Mouse (Mus musculus) lung, adult 2 months (tissue): ENCODE results near the gene Zfp385b. TPM values are rescaled to one million over a fixed set of nuclear protein-coding genes. Genes with fewer than 3 reads are reported as not detected.

Source experiments
- DNase-seq: peaks from one replicate; pipeline ENCODE4 v3.0.0; 2022
- H3K4me1 ChIP-seq: fragments of 200-500 bp; 2 replicates; pipeline ENCODE4 v1.6.1; 2011; ENCODE audit warnings: low read length; ENCODE audit not compliant: control insufficient read depth, insufficient read depth
- H3K4me3 ChIP-seq: fragments of 200-500 bp; replicated peaks from 2 replicates; pipeline ENCODE3; 2011; ENCODE audit warnings: low read depth, mild to moderate bottlenecking, control low read depth, low read length; ENCODE audit errors: extremely low read depth
- CTCF ChIP-seq: fragments of 200-500 bp; IDR thresholded peaks from 2 replicates; pipeline ENCODE4 v1.5.1; 2011; ENCODE audit warnings: mild to moderate bottlenecking, low read length, control low read depth; ENCODE audit not compliant: insufficient read depth
- POLR2A ChIP-seq: fragments of 200-500 bp; IDR thresholded peaks from 2 replicates; pipeline ENCODE4 v1.6.1; 2011; ENCODE audit warnings: low read depth, mild to moderate bottlenecking, control low read depth, low read length, borderline replicate concordance; ENCODE audit errors: extremely low read depth
- WGBS: fragments of 180-500 bp; shearing (Covaris S2); methylation state at CpG from one replicate; pipeline ENCODE4 v1.1.7; 2018; 5-methylcytosine and 5-hydroxymethylcytosine counted together
- polyA plus RNA-seq: library from polyadenylated mRNA; depleted of rRNA; stranded (reverse); fragments of >200 nt; gene quantifications from 2 replicates; pipeline ENCODE4 v1.2.3, GENCODE M21; 2012; rRNA removed

Zfp385b gene
- 5.2 and 5.6 TPM in 2 replicates for polyA plus RNA-seq

DNA sequence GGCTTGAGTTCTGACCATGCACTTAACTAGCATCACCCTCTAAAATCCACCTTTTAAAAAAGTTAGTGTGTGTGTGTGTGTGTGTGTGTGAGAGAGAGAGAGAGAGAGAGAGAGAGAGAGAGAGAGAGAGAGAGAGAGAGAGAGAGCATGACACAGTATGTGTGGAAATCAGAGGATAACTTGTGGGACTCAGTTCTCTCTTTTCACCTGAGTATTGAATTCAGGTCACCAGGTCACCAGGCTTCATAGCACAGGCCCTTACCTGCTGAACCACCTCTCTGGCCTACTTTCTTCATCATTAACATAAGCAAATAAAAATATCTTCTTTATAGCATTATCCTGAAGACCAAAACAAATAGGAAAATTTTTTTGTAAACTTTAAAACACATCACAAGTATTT is at the start of gene Zfp385b:
Gene Zfp385b, minus strand, starts transcription at position 101 of the 400 bp plus-strand sequence.
- H3K4me3 ChIP-seq = no peak within 1 kb of the TSS
- H3K4me1 ChIP-seq = no peaks in the 10 kb centered on the region
- no peak for TF ChIP-seq CTCF
- TF ChIP-seq POLR2A = no peak
- DNase-seq = no peak

DNA sequence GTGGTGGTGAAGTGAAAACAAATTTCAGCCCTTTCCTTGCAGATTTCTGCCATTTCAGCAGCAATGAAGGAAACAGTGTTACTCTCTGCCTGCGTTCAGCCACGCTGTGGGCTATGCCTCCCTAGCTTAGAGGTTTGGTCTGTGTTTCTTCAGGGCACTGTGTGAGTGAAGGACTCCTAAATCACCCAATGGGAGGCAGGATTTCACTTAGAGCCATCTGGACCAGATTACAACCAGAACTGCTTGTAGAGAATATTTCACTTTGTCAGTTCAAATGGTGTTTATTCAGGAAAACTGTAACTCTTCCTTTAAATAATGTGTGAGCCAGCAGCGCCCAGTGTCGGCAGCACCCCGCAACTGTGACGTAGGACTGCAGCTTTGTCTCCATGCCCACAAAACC is 44.5 kb upstream of the Zfp385b start:
- TF ChIP-seq CTCF = no peak
- Histone ChIP-seq H3K4me3 (no peak overlapping the region), H3K4me1 (no peaks in the 10 kb centered on the region)
- no peak for DNase-seq
- WGBS = 63% methylated on average over 6 of the region's 6 CpGs

DNA sequence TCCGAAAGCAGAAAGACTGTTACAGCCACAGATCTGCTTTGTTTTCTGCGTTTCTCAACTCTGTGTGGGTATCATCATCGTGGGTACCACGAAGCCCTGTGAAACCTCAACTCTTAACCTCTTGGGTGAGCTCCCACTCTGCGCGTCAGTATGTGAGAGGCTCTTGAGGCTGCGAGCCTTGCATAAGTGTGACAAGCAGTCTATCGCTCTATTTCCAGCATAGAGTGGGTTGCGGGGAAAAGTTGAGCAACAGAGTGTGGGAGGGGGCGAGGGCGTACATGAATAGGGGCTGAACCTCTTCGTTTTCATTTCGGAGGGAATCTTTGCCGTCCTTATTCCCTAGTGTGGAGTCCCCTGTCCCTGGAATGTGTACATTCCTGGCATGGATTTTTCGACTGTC is 44.1 kb upstream of the Zfp385b start:
- Histone ChIP-seq H3K4me1 (no peaks in the 10 kb centered on the region), H3K4me3 (peak overlapping the region; percentile 19)
- WGBS = 55% methylated on average over 15 of the region's 15 CpGs
- no peak for DNase-seq
- no peak for TF ChIP-seq CTCF
- TF ChIP-seq POLR2A = no peak

DNA sequence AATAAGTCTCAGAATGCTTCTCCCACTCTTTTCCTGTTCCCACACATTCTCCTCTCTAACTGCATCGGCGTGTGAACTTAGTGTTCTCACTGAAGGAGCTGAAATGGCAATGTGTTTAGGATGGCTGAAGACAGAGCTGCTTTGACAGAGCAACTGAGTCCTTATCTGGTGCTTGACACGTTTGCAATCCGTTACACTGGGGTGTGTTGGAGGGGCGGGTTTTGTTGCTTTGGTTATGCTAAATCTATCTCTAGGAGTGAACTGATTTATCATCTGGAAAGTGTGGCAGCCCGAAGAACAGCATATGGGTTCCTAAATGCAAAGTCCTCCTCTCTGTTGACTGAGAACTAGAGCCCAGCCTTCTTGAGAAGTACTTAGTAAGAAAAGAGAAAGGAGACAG is 22.0 kb upstream of the Zfp385b start:
- TF ChIP-seq POLR2A = no peak
- no peak for TF ChIP-seq CTCF
- no peak for DNase-seq

DNA sequence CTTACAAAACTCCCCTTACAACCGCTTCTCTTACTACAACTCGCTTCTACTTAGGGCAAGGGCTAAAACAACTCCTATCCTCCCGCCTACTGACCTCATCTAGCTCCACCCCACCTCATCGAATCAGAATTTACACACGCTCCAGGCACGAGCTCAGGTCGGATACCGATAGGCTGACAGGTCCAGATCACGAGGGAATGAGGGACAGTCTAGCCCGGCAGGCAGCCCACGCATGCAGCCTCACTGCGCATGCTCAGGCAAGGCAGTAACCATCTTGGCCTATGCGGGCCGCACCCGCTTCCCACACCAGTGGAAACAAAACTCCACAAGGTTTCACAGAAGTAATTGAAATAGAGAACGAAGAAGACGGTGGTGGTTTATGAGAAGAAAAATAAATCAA is 20.1 kb upstream of the Zfp385b start:
- TF ChIP-seq POLR2A (no peak), CTCF (no peak)
- Histone ChIP-seq H3K4me1 (no peaks in the 10 kb centered on the region), H3K4me3 (no peak overlapping the region)
- DNase-seq = no peak
- WGBS = 83% methylated on average over 17 of the region's 17 CpGs

More for the DNA sequence above, 22.0 kb upstream of the Zfp385b start:
- 21% methylated on average over 6 of the region's 6 CpGs for WGBS
- no peaks in the 10 kb centered on the region for H3K4me1 ChIP-seq
- H3K4me3 ChIP-seq = no peak overlapping the region

DNA sequence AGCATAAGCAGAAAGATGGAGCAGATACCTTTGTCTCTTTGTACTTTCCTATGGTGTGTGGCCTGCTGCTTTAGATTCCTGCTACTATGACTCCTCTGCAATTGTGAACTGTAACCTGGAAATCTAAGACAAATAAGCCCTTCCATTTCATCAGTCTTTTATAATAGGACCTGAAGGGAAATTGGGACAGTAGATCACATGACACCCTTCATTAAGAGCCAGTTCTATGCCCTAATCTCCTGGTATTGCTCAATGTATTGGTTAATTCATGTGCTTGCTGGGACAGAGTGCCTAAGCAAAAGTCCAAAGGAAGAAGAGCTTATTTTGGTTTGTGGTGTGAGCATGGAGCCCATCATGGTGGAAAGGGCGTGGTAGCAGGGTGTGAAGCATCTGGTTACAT is 19.2 kb upstream of the Zfp385b start:
- TF ChIP-seq POLR2A (no peak), CTCF (no peak)
- Histone ChIP-seq H3K4me1 (no peaks in the 10 kb centered on the region), H3K4me3 (no peak overlapping the region)
- 69% methylated on average over 1 of the region's 1 CpGs for WGBS
- no peak for DNase-seq

DNA sequence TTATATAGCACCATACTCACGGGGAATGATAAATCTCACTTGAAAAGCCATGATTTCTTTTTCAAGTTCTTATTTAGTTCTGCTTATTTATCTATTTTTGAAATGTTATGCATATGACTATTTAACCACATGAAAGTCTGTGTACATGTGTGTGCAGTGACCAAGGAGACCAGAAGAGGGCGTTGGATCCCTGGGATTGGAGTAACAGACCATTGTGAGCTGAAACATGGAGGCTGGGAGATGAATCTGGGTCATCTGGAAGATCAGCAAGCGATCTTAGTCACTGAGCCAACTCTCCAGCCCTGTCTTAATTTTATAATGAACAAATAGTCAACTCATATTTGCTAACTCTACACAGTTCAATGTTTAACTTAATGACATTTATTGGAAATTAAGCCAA is 16.3 kb upstream of the Zfp385b start:
- WGBS = 58% methylated on average over 3 of the region's 3 CpGs
- Histone ChIP-seq H3K4me1 (no peaks in the 10 kb centered on the region), H3K4me3 (no peak overlapping the region)
- TF ChIP-seq CTCF (no peak), POLR2A (no peak)
- DNase-seq = no peak

DNA sequence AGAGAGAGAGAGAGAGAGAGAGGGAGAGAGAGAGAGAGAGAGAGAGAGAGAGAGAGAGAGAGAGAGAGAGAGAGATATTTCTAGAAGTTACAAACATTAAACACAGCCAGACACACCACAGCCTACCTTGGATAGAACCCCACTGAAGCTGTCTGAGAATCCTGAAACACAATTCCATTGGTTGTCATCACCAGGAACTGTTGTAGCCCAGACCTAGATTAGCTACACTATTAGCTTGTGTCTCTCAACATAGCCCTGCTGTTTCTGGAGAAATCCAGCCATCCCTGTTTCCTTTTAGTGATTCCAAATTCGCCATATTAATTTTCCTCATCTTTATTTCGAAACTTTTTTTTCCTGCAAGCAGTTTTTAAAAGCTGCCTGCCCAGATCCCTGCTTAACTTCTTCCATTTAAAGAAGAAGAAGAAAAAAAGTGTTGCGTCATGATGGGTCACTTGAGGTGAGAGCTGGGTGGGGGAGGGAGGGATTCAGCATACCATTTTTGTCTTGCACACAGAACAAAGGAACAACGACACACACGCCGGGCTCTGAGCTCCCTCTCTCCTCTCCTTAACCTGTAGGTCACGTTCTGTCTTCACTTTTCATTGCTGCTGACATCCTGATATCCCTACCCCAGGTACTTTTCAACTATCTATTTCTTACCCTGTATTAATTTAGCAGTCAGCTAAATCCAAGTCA is 6.8 kb upstream of the Zfp385b start:
- 30% methylated on average over 7 of the region's 7 CpGs for WGBS
- TF ChIP-seq CTCF (no peak), POLR2A (no peak)
- H3K4me1 ChIP-seq = no peaks in the 10 kb centered on the region
- DNase-seq = no peak
- no peak overlapping the region for H3K4me3 ChIP-seq

DNA sequence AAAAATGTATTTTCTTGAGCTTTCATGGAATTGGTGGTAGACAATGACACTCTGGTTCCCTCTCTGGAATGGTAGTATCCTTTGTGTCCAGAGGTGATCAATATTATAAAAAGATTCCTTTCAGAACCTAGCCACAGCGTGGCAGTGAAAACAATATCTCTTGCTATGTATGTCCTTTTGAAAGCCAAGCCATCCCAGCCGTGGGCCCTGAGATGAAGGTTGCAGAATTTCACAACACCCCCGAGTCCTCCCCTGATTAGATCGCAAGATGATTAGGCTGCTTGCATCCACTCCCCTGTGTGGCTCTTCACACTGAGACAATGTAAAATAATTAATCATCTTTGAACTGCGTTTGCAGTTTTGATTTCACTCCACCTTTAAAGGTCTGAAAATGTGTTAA is 3.6 kb upstream of the Zfp385b start:
- no peak for DNase-seq
- Histone ChIP-seq H3K4me3 (no peak overlapping the region), H3K4me1 (no peaks in the 10 kb centered on the region)
- TF ChIP-seq POLR2A (no peak), CTCF (no peak)
- 82% methylated on average over 5 of the region's 5 CpGs for WGBS

DNA sequence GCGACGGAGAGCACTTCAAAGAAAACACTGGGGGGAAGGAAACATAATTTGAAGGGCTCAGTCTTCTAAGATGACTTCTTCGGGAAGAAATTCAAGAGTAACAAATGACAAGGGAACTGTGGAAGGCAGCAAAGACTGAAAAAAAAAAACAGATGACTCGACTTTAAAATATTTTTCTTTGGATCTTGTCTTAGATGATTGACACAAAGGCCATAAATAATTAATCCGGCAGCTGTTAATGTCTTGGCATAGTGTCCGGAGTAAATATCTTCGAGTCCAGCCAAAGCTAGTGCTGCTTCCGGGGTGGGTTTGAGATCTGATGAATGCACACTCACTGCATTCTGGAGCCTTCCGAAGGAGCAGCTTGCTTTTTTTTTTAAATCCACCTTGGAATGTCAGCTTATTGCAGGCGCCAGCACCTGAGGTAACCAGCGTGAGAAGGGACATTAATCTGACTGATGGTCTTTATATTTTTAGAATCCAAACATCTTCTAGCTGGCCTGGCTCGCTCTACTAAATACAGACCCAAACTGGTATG is 2.0 kb downstream of the Zfp385b start:
- no peak overlapping the region for H3K4me3 ChIP-seq
- 16% methylated on average over 12 of the region's 12 CpGs for WGBS
- TF ChIP-seq CTCF = no peak
- TF ChIP-seq POLR2A = no peak
- DNase-seq = no peak
- no peaks in the 10 kb centered on the region for H3K4me1 ChIP-seq
